Mouse (Mus musculus) forebrain, embryonic 16.5 days (tissue): ENCODE data around the gene Atf1. TPM values are rescaled to one million over a fixed set of nuclear protein-coding genes. Genes with fewer than 3 reads are reported as not detected.
"Not testable (repeated sequence)": the region's sequence is repeated elsewhere in the genome, so short reads cannot be mapped to it uniquely, and the experiment has no call there.

Experiments
- ATAC-seq: fragments of 200-750 bp; cut with Nextera tagmentation; 2 replicates; pipeline ENCODE4 v1.8.0; 2017; ENCODE audit warnings: mild to moderate bottlenecking, moderate library complexity
- H3K27ac ChIP-seq: fragments of 300-500 bp; sonication (generic); 2 replicates; pipeline ENCODE4 v1.5.1; 2014; ENCODE audit warnings: low read length, control low read depth
- H3K27me3 ChIP-seq: fragments of 300-500 bp; sonication (generic); replicated peaks from 2 replicates; pipeline ENCODE4 v1.6.1; 2014; ENCODE audit warnings: low read length; ENCODE audit not compliant: control insufficient read depth, insufficient read depth
- H3K36me3 ChIP-seq: fragments of 300-500 bp; sonication (generic); 2 replicates; pipeline ENCODE4 v1.6.1; 2014; ENCODE audit not compliant: control insufficient read depth, insufficient read depth
- H3K4me1 ChIP-seq: fragments of 300-500 bp; sonication (generic); replicated peaks from 2 replicates; pipeline ENCODE4 v1.6.1; 2014; ENCODE audit warnings: low read length; ENCODE audit not compliant: control insufficient read depth, insufficient read depth
- H3K4me2 ChIP-seq: fragments of 300-500 bp; sonication (generic); 2 replicates; pipeline ENCODE4 v1.6.1; 2014; ENCODE audit warnings: mild to moderate bottlenecking, low read length, control low read depth
- H3K4me3 ChIP-seq: fragments of 300-500 bp; sonication (generic); replicated peaks from 2 replicates; pipeline ENCODE4 v1.5.1; 2014; ENCODE audit warnings: mild to moderate bottlenecking, low read length, control low read depth
- H3K9ac ChIP-seq: fragments of 300-500 bp; sonication (generic); replicated peaks from 2 replicates; pipeline ENCODE4 v1.6.1; 2014; ENCODE audit warnings: low read depth, low read length, control low read depth
- H3K9me3 ChIP-seq: fragments of 300-500 bp; sonication (generic); 2 replicates; pipeline ENCODE4 v1.6.1; 2016; ENCODE audit warnings: low read length; ENCODE audit not compliant: control insufficient read depth
- WGBS: fragments of 180-500 bp; shearing (Covaris S2); extraction: QIAGEN DNeasy Blood & Tissue Kit; methylation state at CpG from one replicate; pipeline ENCODE4 v1.1.7; 2014; 5-methylcytosine and 5-hydroxymethylcytosine counted together
- polyA plus RNA-seq: library from polyadenylated mRNA; unstranded; fragments of >200 nt; fragmentation: Nextera tagmentation; extraction: Ambion mirVana; gene quantifications from 2 replicates; pipeline ENCODE4 v1.2.1, GENCODE M21; 2015

Atf1 gene
- polyA plus RNA-seq, 1 experiment from 2014 or later: 21.4 TPM

DNA sequence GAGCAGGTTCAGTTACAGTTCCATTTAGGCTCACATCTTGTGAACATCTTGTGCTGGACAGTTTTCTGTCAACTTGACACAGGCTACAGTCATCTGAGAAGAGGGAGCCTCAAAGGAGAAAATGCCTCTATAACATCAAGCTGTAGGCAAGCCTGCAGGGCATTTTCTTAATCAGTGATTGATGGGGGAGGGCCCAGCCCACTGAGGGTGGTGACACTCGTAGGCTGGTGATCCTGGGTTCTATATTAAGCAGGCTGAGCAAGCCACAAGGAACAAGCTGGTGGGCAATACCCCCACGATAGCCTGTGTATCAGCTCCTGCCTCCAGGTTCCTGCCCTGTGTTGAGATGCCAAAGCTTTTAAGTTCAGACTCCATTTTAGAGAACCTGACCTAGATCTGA lies 41.3 kb downstream of the Atf1 start:
- Histone ChIP-seq H3K9me3 (0 out of 2 replicates have a peak, but pooled peaks cover 4% of the 10 kb centered on the region), H3K27me3 (no peaks in the 10 kb centered on the region), H3K4me1 (no peaks in the 10 kb centered on the region), H3K9ac (no peak overlapping the region), H3K4me2 (no peak overlapping the region), H3K4me3 (no peak overlapping the region), H3K36me3 (no peaks in the 10 kb centered on the region), H3K27ac (no peak overlapping the region)
- no peak for ATAC-seq
- WGBS: 76% methylated on average over 2 of the region's 2 CpGs

DNA sequence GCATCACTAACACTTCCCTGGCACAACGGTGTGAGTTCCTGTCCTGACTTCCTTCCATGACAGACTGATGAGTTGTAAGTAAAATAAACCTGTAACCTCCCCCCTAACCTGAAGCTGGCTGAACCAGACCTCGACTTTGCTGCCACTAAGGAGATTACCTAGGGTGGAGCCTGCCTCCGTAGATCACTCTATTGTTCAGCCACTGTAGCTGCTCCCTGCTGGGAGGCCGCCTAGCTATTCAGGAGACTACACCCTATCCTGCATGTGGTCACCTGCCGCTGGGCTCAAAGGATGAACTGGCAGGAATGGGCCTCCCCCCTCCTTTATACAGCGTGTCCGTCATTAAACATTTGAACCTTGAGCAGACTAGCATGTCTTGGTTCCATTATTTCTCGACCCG lies 42.2 kb downstream of the Atf1 start:
- no peaks in the 10 kb centered on the region for H3K27me3 ChIP-seq
- ATAC-seq: no peak
- H3K4me3 ChIP-seq: no peak overlapping the region
- H3K9me3 ChIP-seq: 0 out of 2 replicates have a peak, but pooled peaks cover 4% of the 10 kb centered on the region
- H3K4me1 ChIP-seq: no peaks in the 10 kb centered on the region
- H3K27ac ChIP-seq: no peak overlapping the region
- H3K4me2 ChIP-seq: no peak overlapping the region
- WGBS: 9% methylated on average over 9 of the region's 9 CpGs
- no peak overlapping the region for H3K9ac ChIP-seq
- no peaks in the 10 kb centered on the region for H3K36me3 ChIP-seq

- not testable (repeated sequence) for H3K9me3 ChIP-seq
- WGBS: 18% methylated on average over 7 of the region's 7 CpGs
These were observed 43.0 kb downstream of the Atf1 start for GRCm38 (mm10) chr15:100270609-100271008.

GRCm38 (mm10) chr15:100271411-100271810 lies 43.8 kb downstream of the Atf1 start:
- H3K9me3 ChIP-seq: 0 out of 2 replicates have a peak, but pooled peaks cover 4% of the 10 kb centered on the region
- H3K4me3 ChIP-seq: no peak overlapping the region
- 57% methylated on average over 14 of the region's 14 CpGs for WGBS
- no peak for ATAC-seq
- H3K4me1 ChIP-seq: no peaks in the 10 kb centered on the region
- no peak overlapping the region for H3K9ac ChIP-seq
- no peaks in the 10 kb centered on the region for H3K27me3 ChIP-seq
- no peaks in the 10 kb centered on the region for H3K36me3 ChIP-seq
- no peak overlapping the region for H3K27ac ChIP-seq
- no peak overlapping the region for H3K4me2 ChIP-seq

More at GRCm38 (mm10) chr15:100270609-100271008, 43.0 kb downstream of the Atf1 start:
- H3K9ac ChIP-seq, H3K4me3 ChIP-seq, H3K4me1 ChIP-seq, H3K36me3 ChIP-seq, H3K27ac ChIP-seq, H3K27me3 ChIP-seq, ATAC-seq, H3K4me2 ChIP-seq: not testable (repeated sequence)

DNA sequence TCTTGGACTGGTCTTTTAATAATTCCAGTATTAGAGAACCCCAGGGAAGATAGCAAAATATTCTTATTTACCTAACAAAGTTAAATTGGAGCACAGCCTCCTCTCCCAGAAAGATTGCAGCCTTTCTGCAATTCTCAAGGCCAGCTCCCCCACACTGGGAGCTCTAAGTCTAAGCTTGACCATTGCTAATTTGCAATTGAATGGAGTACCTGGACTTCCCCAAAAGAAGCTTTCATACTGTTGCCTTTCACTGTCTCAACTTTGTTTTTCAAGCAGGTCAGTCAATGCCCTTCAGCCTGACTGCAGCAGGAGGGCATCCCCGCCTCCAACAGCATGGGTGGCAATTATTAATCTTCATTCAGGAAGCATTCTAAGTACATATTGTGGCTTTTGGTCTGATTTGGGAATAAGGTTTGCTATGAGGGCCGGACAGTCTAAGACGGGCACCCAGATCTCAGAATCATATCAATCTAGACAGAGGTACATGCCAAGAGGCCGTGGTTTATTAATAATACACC lies 46.2 kb downstream of the Atf1 start:
- not testable (repeated sequence) for H3K9me3 ChIP-seq, H3K27ac ChIP-seq, H3K4me1 ChIP-seq, H3K36me3 ChIP-seq, H3K9ac ChIP-seq, H3K4me3 ChIP-seq, H3K27me3 ChIP-seq, H3K4me2 ChIP-seq, ATAC-seq
- 71% methylated on average over 4 of the region's 4 CpGs for WGBS

DNA sequence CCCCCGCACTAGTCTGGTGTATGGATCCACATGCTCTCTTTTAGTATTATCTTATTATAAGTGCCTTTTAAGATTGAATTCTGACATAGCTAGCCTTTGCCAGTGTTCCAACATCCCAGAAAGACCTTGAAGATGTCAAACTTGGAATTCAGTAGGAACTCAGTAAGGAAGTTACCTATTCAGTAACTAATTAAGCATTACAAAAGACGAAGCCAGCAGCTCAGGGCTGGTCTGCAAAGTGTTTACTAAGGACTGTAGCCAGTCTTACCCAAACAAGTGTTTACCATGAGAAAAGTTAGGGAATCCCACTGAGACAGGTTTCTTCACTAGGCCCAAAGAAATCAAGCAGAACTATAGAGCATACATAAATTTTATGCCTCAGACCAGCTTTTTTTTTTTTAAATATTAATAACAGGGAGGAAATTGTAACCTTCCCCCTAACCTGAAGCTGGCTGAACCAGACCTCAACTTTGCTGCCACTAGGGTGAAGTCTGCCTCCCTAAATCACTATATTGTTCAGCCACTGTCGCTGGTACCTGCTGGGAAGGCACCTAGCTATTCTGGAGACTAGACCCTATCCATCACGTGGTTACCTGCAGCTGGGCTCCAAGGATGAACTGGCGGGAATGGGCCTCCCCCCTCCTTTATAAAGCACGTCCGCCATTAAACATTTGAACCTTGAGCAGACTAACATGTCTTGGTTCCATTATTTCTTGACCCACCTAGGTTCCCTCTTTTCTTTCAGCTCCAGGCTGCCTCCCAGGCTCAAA lies 47.4 kb downstream of the Atf1 start:
- Histone ChIP-seq H3K9ac (no peak overlapping the region), H3K36me3 (no peaks in the 10 kb centered on the region), H3K27me3 (no peaks in the 10 kb centered on the region), H3K4me3 (no peak overlapping the region), H3K27ac (no peak overlapping the region), H3K4me2 (no peak overlapping the region), H3K4me1 (no peaks in the 10 kb centered on the region), H3K9me3 (0 out of 2 replicates have a peak, but pooled peaks cover 4% of the 10 kb centered on the region)
- no peak for ATAC-seq
- 91% methylated on average over 7 of the region's 7 CpGs for WGBS

GRCm38 (mm10) chr15:100276403-100276802 lies 48.8 kb downstream of the Atf1 start:
- H3K36me3 ChIP-seq: no peaks in the 10 kb centered on the region
- H3K9ac ChIP-seq: no peak overlapping the region
- no peak overlapping the region for H3K4me2 ChIP-seq
- H3K4me3 ChIP-seq: no peak overlapping the region
- no peaks in the 10 kb centered on the region for H3K27me3 ChIP-seq
- H3K4me1 ChIP-seq: no peaks in the 10 kb centered on the region
- 95% methylated on average over 4 of the region's 4 CpGs for WGBS
- no peak for ATAC-seq
- 0 out of 2 replicates have a peak, but pooled peaks cover 3% of the 10 kb centered on the region for H3K9me3 ChIP-seq
- no peak overlapping the region for H3K27ac ChIP-seq

GRCm38 (mm10) chr15:100277586-100277985 lies 50.0 kb downstream of the Atf1 start:
- Histone ChIP-seq H3K4me3 (no peak overlapping the region), H3K27me3 (no peaks in the 10 kb centered on the region), H3K36me3 (no peaks in the 10 kb centered on the region), H3K9me3 (0 out of 2 replicates have a peak, but pooled peaks cover 2% of the 10 kb centered on the region), H3K4me2 (no peak overlapping the region), H3K4me1 (no peaks in the 10 kb centered on the region), H3K27ac (no peak overlapping the region), H3K9ac (no peak overlapping the region)
- WGBS: 97% methylated on average over 3 of the region's 3 CpGs
- no peak for ATAC-seq

DNA sequence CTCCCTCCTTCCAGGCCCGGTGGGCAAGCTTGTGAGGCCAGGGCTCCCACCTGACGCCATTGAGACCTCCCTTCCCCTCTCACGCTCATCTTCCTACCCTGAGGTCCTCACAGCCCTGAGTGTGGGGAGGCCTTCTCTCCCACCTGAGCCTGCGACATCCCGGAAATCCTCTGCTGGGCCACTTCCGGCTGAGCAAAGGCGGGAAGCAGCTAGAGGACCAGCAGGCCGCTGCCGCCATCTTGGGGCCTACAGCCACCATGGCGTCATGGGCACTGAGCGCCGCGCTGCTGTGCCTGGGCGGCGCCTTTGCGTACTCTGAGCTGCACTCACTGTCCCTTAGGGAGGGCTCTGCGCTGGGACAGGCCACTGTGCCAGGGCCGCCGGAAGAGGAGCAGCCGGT lies 53.0 kb downstream of the Atf1 start, which contains the start of gene Tmprss12:
Gene Tmprss12, plus strand, starts transcription at position 212 of the 400 bp plus-strand sequence.
- WGBS: 94% methylated on average over 20 of the region's 20 CpGs
- Histone ChIP-seq H3K36me3 (no peaks in the 10 kb centered on the region), H3K4me3 (no peak within 1 kb of the TSS), H3K27me3 (no peaks in the 10 kb centered on the region), H3K27ac (no peak within 1 kb of the TSS), H3K9me3 (no peaks in the 10 kb centered on the region), H3K9ac (no peak within 1 kb of the TSS), H3K4me2 (no peak within 1 kb of the TSS), H3K4me1 (no peaks in the 10 kb centered on the region)
- no peak for ATAC-seq
